Mouse (Mus musculus): ENCODE results near the gene Gm5142. TPM values are rescaled to one million over a fixed set of nuclear protein-coding genes. Genes with fewer than 3 reads are reported as not detected.

The Gm5142 gene
- polyA plus RNA-seq (2012; rRNA removed), result not detected in 2 replicates

DNA sequence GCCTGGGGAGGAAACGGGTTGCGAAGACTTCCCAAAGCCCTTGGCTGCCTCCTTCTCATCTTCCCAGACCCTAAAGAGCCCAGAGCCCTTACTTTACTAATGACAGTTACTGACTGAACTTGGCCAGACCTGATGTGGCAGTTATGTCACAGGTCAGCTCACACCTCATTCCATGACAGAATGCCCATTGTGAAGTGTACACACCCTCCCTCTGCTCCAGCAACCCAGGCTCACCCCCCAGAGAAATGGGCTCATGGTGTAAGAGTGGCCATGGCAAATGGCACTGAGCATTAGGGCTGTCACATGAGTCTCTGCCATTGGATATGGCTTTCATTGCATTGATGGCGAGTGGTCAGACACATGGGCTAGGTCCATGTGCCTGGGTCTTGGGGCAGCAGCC is at the start of gene Gm5142:
Gene Gm5142, minus strand, starts transcription at position 101 of the 400 bp plus-strand sequence.

DNA sequence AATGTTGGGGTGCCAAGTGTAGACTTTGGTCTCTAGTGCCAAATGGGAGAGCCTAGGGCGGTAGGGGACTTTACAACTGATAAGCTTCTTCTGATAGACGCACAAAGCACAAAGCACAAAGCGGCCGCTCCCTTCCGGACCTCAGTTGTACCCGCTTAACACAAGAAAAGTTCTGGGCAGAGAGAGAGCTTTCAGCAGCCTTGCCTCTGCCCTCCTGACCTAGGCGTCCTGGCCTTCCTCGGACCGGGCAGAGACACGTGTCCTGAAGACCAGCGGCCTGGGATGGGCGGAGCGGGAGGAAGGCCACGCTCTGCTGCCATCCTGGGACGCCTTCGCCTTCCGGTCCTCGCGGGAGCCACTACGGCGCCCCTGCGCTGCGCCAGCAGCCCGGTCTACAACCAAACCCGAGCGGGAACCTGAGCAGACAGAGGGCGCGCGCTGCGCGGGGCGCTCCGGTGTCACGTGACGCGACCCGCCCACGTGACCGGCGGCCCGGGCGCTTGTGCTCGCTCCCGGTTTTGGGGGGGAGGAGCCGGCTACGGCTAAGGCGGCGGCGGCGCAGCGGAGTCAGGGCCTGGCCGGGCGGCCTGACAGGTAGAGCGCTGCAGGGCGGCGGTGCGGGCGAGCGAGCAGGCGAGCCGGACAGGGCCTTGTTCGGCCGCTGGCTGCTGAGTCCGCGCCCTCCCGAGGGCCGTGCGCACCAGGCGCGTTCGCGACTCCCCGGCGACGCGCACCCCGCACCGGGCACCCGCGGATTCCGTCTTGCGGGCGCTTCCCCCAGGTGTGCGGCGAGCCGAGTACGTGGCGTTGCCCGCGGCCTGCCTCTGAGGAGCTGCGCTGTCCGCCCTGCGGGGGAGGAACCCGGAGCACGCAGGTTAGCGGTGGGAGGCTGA is 22.4 kb upstream of the Gm5142 start, which contains the start of gene Rcbtb1:
Gene Rcbtb1, plus strand, starts transcription at position 499 of the 893 bp plus-strand sequence.

DNA sequence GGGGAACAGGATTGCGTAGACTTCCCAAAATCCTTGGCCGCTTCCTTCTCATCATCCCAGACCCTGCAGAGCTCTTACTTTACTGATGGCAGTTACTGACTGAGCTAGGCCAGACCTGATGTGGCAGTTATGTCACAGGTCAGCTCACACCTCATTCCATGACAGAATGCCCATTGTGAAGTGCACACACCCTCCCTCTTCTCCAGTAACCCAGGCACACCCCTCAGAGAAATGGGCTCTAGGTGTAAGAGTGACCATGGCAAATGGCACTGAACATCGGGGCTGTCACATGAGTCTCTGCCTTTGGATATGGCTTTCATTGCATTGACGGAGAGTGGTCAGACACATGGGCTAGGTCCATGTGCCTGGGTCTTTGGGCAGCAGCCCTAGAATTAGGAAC is 35.8 kb downstream of the Gm5142 start, which contains the start of gene 1700129C05Rik:
Gene 1700129C05Rik, minus strand, starts transcription at position 101 of the 400 bp plus-strand sequence.

Other genes starting within 250 kb of the Gm5142 start
- gene 1700129C05Rik, start 35.9 kb downstream of the Gm5142 start, polyA plus RNA-seq (2012; rRNA removed), result not detected in 2 replicates
- 10.1 and 12.0 TPM in 2 replicates for gene Rcbtb1, start 22.5 kb upstream of the Gm5142 start, polyA plus RNA-seq (2012; rRNA removed)
- 0.07 TPM in 1 of 2 replicates, not detected in the other for gene Gm6904, start 81.5 kb upstream of the Gm5142 start, polyA plus RNA-seq (2012; rRNA removed)
- gene Phf11a, start 118.8 kb upstream of the Gm5142 start, polyA plus RNA-seq (2012; rRNA removed), result 0.14 and 0.15 TPM in 2 replicates
- 0.50 and 0.65 TPM in 2 replicates for gene Phf11b, start 162.6 kb upstream of the Gm5142 start, polyA plus RNA-seq (2012; rRNA removed)
- 0.81 and 1.2 TPM in 2 replicates for gene Phf11d, start 186.7 kb upstream of the Gm5142 start, polyA plus RNA-seq (2012; rRNA removed)
- gene Phf11c, start 216.6 kb upstream of the Gm5142 start, polyA plus RNA-seq (2012; rRNA removed), result 0.90 and 1.0 TPM in 2 replicates